Mouse (Mus musculus) midbrain, embryonic 11.5 days (tissue): Measurements from ENCODE around the gene Gm9008. TPM values are rescaled to one million over a fixed set of nuclear protein-coding genes. Genes with fewer than 3 reads are reported as not detected.
"Not testable (repeated sequence)": the region's sequence is repeated elsewhere in the genome, so short reads cannot be mapped to it uniquely, and the experiment has no call there.

Experiments used
- ATAC-seq: fragments of 200-750 bp; cut with Nextera tagmentation; 2 replicates; pipeline ENCODE4 v1.8.0; 2017; ENCODE audit warnings: moderate TSS enrichment, moderate library complexity; ENCODE audit not compliant: low FRiP score
- DNase-seq: peaks from one replicate; pipeline ENCODE4 v3.0.0; 2015; ENCODE audit warnings: low spot score; ENCODE audit errors: missing footprints
- H3K27ac ChIP-seq: fragments of 300-500 bp; sonication (generic); 2 replicates; pipeline ENCODE4 v1.5.1; 2014; ENCODE audit warnings: low read depth, low read length
- H3K27me3 ChIP-seq: fragments of 300-500 bp; sonication (generic); 2 replicates; pipeline ENCODE4 v1.6.1; 2014; ENCODE audit warnings: mild to moderate bottlenecking, low read length, moderate library complexity, mixed read lengths; ENCODE audit not compliant: control insufficient read depth, insufficient read depth
- H3K36me3 ChIP-seq: fragments of 300-500 bp; sonication (generic); 2 replicates; pipeline ENCODE4 v1.6.1; 2014; ENCODE audit warnings: mild to moderate bottlenecking, low read length, moderate library complexity, mixed read lengths; ENCODE audit not compliant: control insufficient read depth, insufficient read depth
- H3K4me1 ChIP-seq: fragments of 300-500 bp; sonication (generic); 2 replicates; pipeline ENCODE4 v1.6.1; 2014; ENCODE audit warnings: low read length; ENCODE audit not compliant: control insufficient read depth, insufficient read depth
- H3K4me2 ChIP-seq: fragments of 300-500 bp; sonication (generic); 2 replicates; pipeline ENCODE4 v1.6.1; 2014; ENCODE audit warnings: mild to moderate bottlenecking, moderate library complexity
- H3K4me3 ChIP-seq: fragments of 300-500 bp; sonication (generic); 2 replicates; pipeline ENCODE4 v1.5.1; 2014; ENCODE audit warnings: low read depth, low read length
- H3K9ac ChIP-seq: fragments of 300-500 bp; sonication (generic); 2 replicates; pipeline ENCODE4 v1.6.1; 2014; ENCODE audit warnings: low read length
- H3K9me3 ChIP-seq: fragments of 300-500 bp; sonication (generic); 2 replicates; pipeline ENCODE4 v1.6.1; 2016; ENCODE audit warnings: low read length; ENCODE audit not compliant: control insufficient read depth
- WGBS: fragments of 180-500 bp; shearing (Covaris S2); extraction: QIAGEN DNeasy Blood & Tissue Kit; methylation state at CpG from one replicate; pipeline ENCODE4 v1.1.7; 2014; 5-methylcytosine and 5-hydroxymethylcytosine counted together
- polyA plus RNA-seq: library from polyadenylated mRNA; unstranded; fragments of >200 nt; fragmentation: Nextera tagmentation; extraction: Ambion mirVana; gene quantifications from 2 replicates; pipeline ENCODE4 v1.2.1, GENCODE M21; 2014

Gene Gm9008
- 0.16 and 0.23 TPM in 2 replicates for polyA plus RNA-seq

- 94% methylated on average over 17 of the region's 22 CpGs for WGBS
- ATAC-seq, H3K9ac ChIP-seq: not testable (repeated sequence)
Observed at GRCm38 (mm10) chr6:76497054-76497835, at the start of gene Gm9008. Gene Gm9008 (minus strand): TSS chr6:76497784.

DNA sequence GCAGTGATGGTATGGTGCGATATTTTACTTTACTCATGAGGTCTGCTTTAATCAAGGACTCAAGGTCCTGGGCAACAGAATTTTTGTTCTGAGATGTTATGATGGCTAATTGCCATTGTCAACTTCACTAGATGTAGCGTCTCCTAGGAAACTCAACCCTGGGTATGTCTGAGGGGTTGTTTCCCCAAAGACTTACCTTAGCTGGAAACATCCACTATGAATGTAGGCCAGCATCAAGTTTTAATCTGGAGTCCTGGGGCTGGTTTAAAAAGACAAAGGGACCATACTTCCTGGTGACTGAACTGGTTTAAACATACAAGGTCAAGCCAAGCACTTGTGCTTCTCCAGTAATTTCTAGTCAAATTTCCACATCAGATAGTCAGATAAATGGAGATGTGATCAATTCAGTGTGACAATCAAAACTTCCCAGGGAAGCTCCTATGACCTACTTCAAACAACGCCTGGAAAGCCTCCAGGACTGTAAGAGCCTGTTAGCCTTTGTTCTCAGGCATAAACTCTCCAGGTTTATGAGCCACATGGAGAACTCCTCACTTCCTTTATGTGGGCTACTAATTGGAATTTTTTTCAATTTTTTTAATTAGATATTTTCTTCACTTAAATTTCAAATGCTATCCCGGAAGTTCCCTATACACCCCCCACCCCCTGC, 24.5 kb upstream of the Gm9008 start:
- H3K27ac ChIP-seq = no peak overlapping the region
- no peak for DNase-seq
- no peaks in the 10 kb centered on the region for H3K27me3 ChIP-seq
- no peaks in the 10 kb centered on the region for H3K36me3 ChIP-seq
- no peak overlapping the region for H3K4me3 ChIP-seq
- no peaks in the 10 kb centered on the region for H3K9me3 ChIP-seq
- H3K4me1 ChIP-seq = no peaks in the 10 kb centered on the region
- no peak for ATAC-seq
- no peak overlapping the region for H3K9ac ChIP-seq
- 85% methylated on average over 4 of the region's 4 CpGs for WGBS
- no peak overlapping the region for H3K4me2 ChIP-seq

More at GRCm38 (mm10) chr6:76497054-76497835, at the start of gene Gm9008:
- not testable (repeated sequence) for H3K27me3 ChIP-seq, H3K4me2 ChIP-seq, H3K4me3 ChIP-seq, H3K36me3 ChIP-seq, DNase-seq, H3K4me1 ChIP-seq, H3K27ac ChIP-seq, H3K9me3 ChIP-seq

- H3K4me2 ChIP-seq = no peak overlapping the region
- no peaks in the 10 kb centered on the region for H3K4me1 ChIP-seq
- H3K9ac ChIP-seq = no peak overlapping the region
- no peak overlapping the region for H3K4me3 ChIP-seq
- ATAC-seq = no peak
- no peaks in the 10 kb centered on the region for H3K9me3 ChIP-seq
- H3K27ac ChIP-seq = no peak overlapping the region
- no peaks in the 10 kb centered on the region for H3K36me3 ChIP-seq
- no peak for DNase-seq
- H3K27me3 ChIP-seq = no peaks in the 10 kb centered on the region
Observed at GRCm38 (mm10) chr6:76510200-76510599, 12.6 kb upstream of the Gm9008 start.

DNA sequence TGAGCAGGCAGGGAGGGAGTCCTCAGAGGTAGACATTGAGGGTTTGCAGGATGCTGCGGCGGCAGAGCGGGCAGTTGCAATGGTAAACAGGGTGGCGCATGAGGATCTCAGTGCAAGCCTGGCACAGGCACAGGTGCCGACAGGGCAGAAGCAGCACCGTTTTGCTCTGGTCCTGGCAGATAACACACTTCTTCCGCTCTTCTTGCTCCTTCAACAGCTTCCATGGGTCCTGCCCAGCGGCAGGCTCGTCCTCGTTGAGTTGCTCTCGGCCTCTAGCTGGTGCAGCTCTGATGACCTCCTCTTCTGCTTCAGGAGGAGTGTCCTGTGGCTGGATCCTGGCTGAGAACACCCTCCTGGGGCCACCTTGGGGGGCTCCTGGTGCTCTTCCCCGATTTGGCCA, 1.2 kb downstream of the Gm9008 start:
- not testable (repeated sequence) for H3K9ac ChIP-seq, H3K27me3 ChIP-seq, ATAC-seq, H3K4me2 ChIP-seq, H3K36me3 ChIP-seq, DNase-seq, H3K4me1 ChIP-seq, H3K27ac ChIP-seq, H3K4me3 ChIP-seq, H3K9me3 ChIP-seq
- WGBS = 96% methylated on average over 8 of the region's 12 CpGs

DNA sequence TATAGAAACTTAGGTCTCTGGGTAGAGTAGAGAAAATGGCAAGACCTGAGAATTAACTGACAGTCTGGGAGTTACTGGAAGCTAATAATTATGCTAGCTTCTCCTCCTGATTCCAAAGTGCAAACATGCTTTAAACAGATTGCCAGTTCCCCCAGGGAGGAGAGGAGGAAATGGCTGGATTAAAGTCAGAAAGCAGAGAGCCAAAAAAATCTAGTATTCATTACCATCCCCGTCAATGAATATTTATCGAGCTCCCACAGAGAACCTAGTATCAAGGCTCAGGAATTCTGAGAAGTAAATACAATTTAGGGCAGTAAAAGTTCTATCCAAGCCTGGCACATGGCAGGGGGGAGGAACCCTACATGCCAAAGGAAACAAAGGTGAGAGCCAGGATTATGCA, 29.4 kb downstream of the Gm9008 start:
- Histone ChIP-seq H3K9me3 (no peaks in the 10 kb centered on the region), H3K36me3 (no peaks in the 10 kb centered on the region), H3K4me2 (no peak overlapping the region), H3K9ac (no peak overlapping the region), H3K4me1 (no peaks in the 10 kb centered on the region), H3K4me3 (no peak overlapping the region), H3K27me3 (no peaks in the 10 kb centered on the region), H3K27ac (no peak overlapping the region)
- ATAC-seq (no peak), DNase-seq (no peak)
- WGBS = 37% methylated on average over 2 of the region's 2 CpGs
